Comparison of ENCODE assay signal across 9 mouse cellular contexts in genomic region chr1:133918088-133918470, GRCm38 (mm10). TPM values are rescaled to one million over a fixed set of nuclear protein-coding genes. Genes with fewer than 3 reads are reported as not detected.
A peak's percentile ranks its signal among the peaks of the same experiment; 100 is the strongest.
DNase-seq lines count a peak whose midpoint lies in the region; ATAC-seq and TF ChIP-seq lines count a peak whose summit lies in the region.
"Had no signal": no experiment of that assay in that cellular context is flagged by ENCODE, and none has a peak within 500 bp of the region (broad histone marks: within the 10 kb centered on the region; RNA-seq: fewer than 3 reads in every experiment).

No protein-coding gene starts in this region.

- H3K27me3 ChIP-seq in intestine, embryonic 14.5 days (replicated peaks; ENCODE audit: control insufficient read depth, insufficient read depth, low read length): no peaks in the 10 kb centered on the region
- no peaks in the 10 kb centered on the region; the same call in 1 of the 2 replicates for H3K27me3 ChIP-seq in intestine, postnatal 0 days (replicated peaks; ENCODE audit: control insufficient read depth, insufficient read depth, low read length)
- no peaks in the 10 kb centered on the region for H3K27me3 ChIP-seq in embryonic facial prominence, embryonic 12.5 days
- no peaks in the 10 kb centered on the region for H3K27me3 ChIP-seq in hindbrain, postnatal 0 days (ENCODE audit: insufficient read depth, low read length)
- no peaks in the 10 kb centered on the region for H3K27me3 ChIP-seq in midbrain, embryonic 15.5 days (replicated peaks)

- H3K36me3 ChIP-seq in intestine, embryonic 14.5 days (ENCODE audit: control insufficient read depth, insufficient read depth, low read length): no peaks in the 10 kb centered on the region
- H3K36me3 ChIP-seq in intestine, postnatal 0 days (ENCODE audit: control insufficient read depth, insufficient read depth): no peaks in the 10 kb centered on the region
- H3K36me3 ChIP-seq in embryonic facial prominence, embryonic 12.5 days: no peaks in the 10 kb centered on the region
- no peaks in the 10 kb centered on the region for H3K36me3 ChIP-seq in hindbrain, postnatal 0 days (ENCODE audit: insufficient read depth, low read length)
- no peaks in the 10 kb centered on the region for H3K36me3 ChIP-seq in midbrain, embryonic 15.5 days (replicated peaks)
- H3K36me3 ChIP-seq: liver, embryonic 13.5 days had no signal

- H3K4me1 ChIP-seq in intestine, embryonic 14.5 days (replicated peaks; ENCODE audit: control insufficient read depth, insufficient read depth, low read length): peaks cover 43% of the 10 kb centered on the region
- H3K4me1 ChIP-seq in intestine, postnatal 0 days (replicated peaks; ENCODE audit: control insufficient read depth, insufficient read depth, low read length): peaks cover 20% of the 10 kb centered on the region; the same call in 1 of the 2 replicates
- peaks cover 29% of the 10 kb centered on the region for H3K4me1 ChIP-seq in embryonic facial prominence, embryonic 12.5 days
- peaks cover 12% of the 10 kb centered on the region; the same call in 1 of the 2 replicates for H3K4me1 ChIP-seq in hindbrain, postnatal 0 days (ENCODE audit: insufficient read depth, low read length)
- peaks cover 18% of the 10 kb centered on the region for H3K4me1 ChIP-seq in midbrain, embryonic 15.5 days

- H3K4me3 ChIP-seq in intestine, embryonic 14.5 days (ENCODE audit: low read depth, low read length): no peak overlapping the region
- H3K4me3 ChIP-seq in intestine, postnatal 0 days (ENCODE audit: low read depth, low read length): no peak overlapping the region
- no peak overlapping the region for H3K4me3 ChIP-seq in embryonic facial prominence, embryonic 12.5 days
- H3K4me3 ChIP-seq in hindbrain, postnatal 0 days (ENCODE audit: low read length): no peak overlapping the region
- H3K4me3 ChIP-seq in midbrain, embryonic 15.5 days: no peak overlapping the region
- H3K4me3 ChIP-seq: liver, embryonic 13.5 days had no signal

- no peaks in the 10 kb centered on the region for H3K9me3 ChIP-seq in intestine, embryonic 14.5 days (ENCODE audit: control insufficient read depth, low read length)
- no peaks in the 10 kb centered on the region for H3K9me3 ChIP-seq in intestine, postnatal 0 days (ENCODE audit: control insufficient read depth)
- H3K9me3 ChIP-seq in embryonic facial prominence, embryonic 12.5 days: no peaks in the 10 kb centered on the region
- no peaks in the 10 kb centered on the region for H3K9me3 ChIP-seq in hindbrain, postnatal 0 days (ENCODE audit: low read length)
- no peaks in the 10 kb centered on the region for H3K9me3 ChIP-seq in midbrain, embryonic 15.5 days
- H3K9me3 ChIP-seq: liver, embryonic 13.5 days had no signal

- no peak overlapping the region for H3K9ac ChIP-seq in intestine, embryonic 14.5 days (ENCODE audit: low read length)
- H3K9ac ChIP-seq in intestine, postnatal 0 days (ENCODE audit: low read depth, low read length): no peak overlapping the region
- H3K9ac ChIP-seq in embryonic facial prominence, embryonic 12.5 days: no peak overlapping the region
- H3K9ac ChIP-seq in hindbrain, postnatal 0 days (replicated peaks; ENCODE audit: low read length): no peak overlapping the region
- no peak overlapping the region for H3K9ac ChIP-seq in midbrain, embryonic 15.5 days
- H3K9ac ChIP-seq: liver, embryonic 13.5 days had no signal

- peak overlapping the region; percentile 57 for H3K27ac ChIP-seq in intestine, embryonic 14.5 days (ENCODE audit: low read depth)
- no peak overlapping the region for H3K27ac ChIP-seq in intestine, postnatal 0 days (ENCODE audit: low read depth, low read length)
- H3K27ac ChIP-seq in embryonic facial prominence, embryonic 12.5 days: 0 out of 2 replicates have a peak overlapping the region, but pooled peaks have one; percentile 26
- peak overlapping the region; percentile 54 for H3K27ac ChIP-seq in hindbrain, postnatal 0 days
- peak overlapping the region; percentile 26; the same call in 1 of the 2 replicates for H3K27ac ChIP-seq in midbrain, embryonic 15.5 days
- H3K27ac ChIP-seq: liver, embryonic 13.5 days had no signal

- WGBS in intestine, embryonic 14.5 days: 53% methylated on average over 6 of the region's 6 CpGs
- 59% methylated on average over 6 of the region's 6 CpGs for WGBS in intestine, postnatal 0 days
- 50% methylated on average over 6 of the region's 6 CpGs for WGBS in embryonic facial prominence, embryonic 12.5 days
- WGBS in hindbrain, postnatal 0 days: 43% methylated on average over 6 of the region's 6 CpGs
- 39% methylated on average over 6 of the region's 6 CpGs for WGBS in midbrain, embryonic 15.5 days

- TF ChIP-seq CTCF in intestine, postnatal 0 days (IDR thresholded peaks at IDR 0.05; ENCODE audit: low read depth): no peak
- TF ChIP-seq CTCF in hindbrain, postnatal 0 days (IDR thresholded peaks at IDR 0.05; ENCODE audit: low read depth): no peak

- no peak for DNase-seq in intestine, embryonic 14.5 days (ENCODE audit: low spot score)
- DNase-seq in hindbrain, postnatal 0 days (ENCODE audit: low spot score): no peak
- no peak for DNase-seq in layer of hippocampus, adult 18-20 months (ENCODE audit: low spot score in 2 of 2)
- DNase-seq in thymus, adult 18-20 months: no peak
- no peak for DNase-seq in urinary bladder, postnatal 4 days (ENCODE audit: low spot score in 2 of 2)
- DNase-seq: liver, embryonic 13.5 days had no signal

- no peak overlapping the region for H3K4me2 ChIP-seq in intestine, embryonic 14.5 days (ENCODE audit: low read length)
- no peak overlapping the region for H3K4me2 ChIP-seq in intestine, postnatal 0 days (replicated peaks; ENCODE audit: low read depth)
- H3K4me2 ChIP-seq in embryonic facial prominence, embryonic 12.5 days (replicated peaks): no peak overlapping the region
- peak overlapping the region; percentile 11; the same call in 1 of the 2 replicates for H3K4me2 ChIP-seq in hindbrain, postnatal 0 days (ENCODE audit: low read depth, low read length)
- peak overlapping the region; percentile 22 for H3K4me2 ChIP-seq in midbrain, embryonic 15.5 days
- H3K4me2 ChIP-seq: liver, embryonic 13.5 days had no signal

- no peak for ATAC-seq in intestine, embryonic 14.5 days (replicated peaks; ENCODE audit: low FRiP score, low TSS enrichment, low read depth)
- ATAC-seq in intestine, postnatal 0 days: no peak
- ATAC-seq in embryonic facial prominence, embryonic 12.5 days (ENCODE audit: insufficient number of reproducible peaks, insufficient read depth, low FRiP score, low TSS enrichment): 0 out of 2 replicates have a peak, but pooled peaks have one; percentile 23
- ATAC-seq in hindbrain, postnatal 0 days: no peak
- 0 out of 2 replicates have a peak, but pooled peaks have one; percentile 10 for ATAC-seq in midbrain, embryonic 15.5 days (replicated peaks)

RNA-seq across cellular contexts. Expression of gene Prelp, which starts 3.1 kb away (rescaled TPM):
- polyA plus RNA-seq in intestine, embryonic 14.5 days (2014; fragmentation: Nextera tagmentation; extraction: Ambion mirVana): 1.4 and 1.9 TPM in 2 replicates
- polyA plus RNA-seq in intestine, postnatal 0 days (2015; fragmentation: Nextera tagmentation; extraction: Ambion mirVana): 3.3 and 4.1 TPM in 2 replicates
- polyA plus RNA-seq in embryonic facial prominence, embryonic 12.5 days (2016; fragmentation: Nextera tagmentation; extraction: Ambion mirVana): 1.9 and 2.2 TPM in 2 replicates
- 6.1 and 9.1 TPM in 2 replicates for total RNA-seq in hindbrain, postnatal 0 days (2014; rRNA removed)
- 7.1 and 8.0 TPM in 2 replicates for polyA plus RNA-seq in hindbrain, postnatal 0 days (2015; fragmentation: Nextera tagmentation; extraction: Ambion mirVana)
- 8.4 and 9.5 TPM in 2 replicates for polyA plus RNA-seq in midbrain, embryonic 15.5 days (2015; fragmentation: Nextera tagmentation; extraction: Ambion mirVana)
- 10 to 100 TPM; 18.8 to 25.6 TPM for total RNA-seq in layer of hippocampus, adult 18-20 months (2021)

RNA-seq across cellular contexts. Expression of gene Optc, which starts 10.3 kb away (rescaled TPM):
- polyA plus RNA-seq in intestine, embryonic 14.5 days (2014; fragmentation: Nextera tagmentation; extraction: Ambion mirVana): 1.8 and 2.0 TPM in 2 replicates
- 0.82 and 0.94 TPM in 2 replicates for polyA plus RNA-seq in intestine, postnatal 0 days (2015; fragmentation: Nextera tagmentation; extraction: Ambion mirVana)
- polyA plus RNA-seq in embryonic facial prominence, embryonic 12.5 days (2016; fragmentation: Nextera tagmentation; extraction: Ambion mirVana): 1.1 and 1.3 TPM in 2 replicates
- 8.5 and 10.4 TPM in 2 replicates for total RNA-seq in hindbrain, postnatal 0 days (2014; rRNA removed)
- polyA plus RNA-seq in hindbrain, postnatal 0 days (2015; fragmentation: Nextera tagmentation; extraction: Ambion mirVana): 3.7 and 4.6 TPM in 2 replicates
- 2.8 and 3.7 TPM in 2 replicates for polyA plus RNA-seq in midbrain, embryonic 15.5 days (2015; fragmentation: Nextera tagmentation; extraction: Ambion mirVana)
- total RNA-seq in layer of hippocampus, adult 18-20 months (2021): under 1 TPM; 0.35 to 0.41 TPM

Comparison
In these comparisons a context has a peak if more than half of its experiments do, and no peak if none do; other contexts are left out.
1. ATAC-seq: peak in embryonic facial prominence, embryonic 12.5 days (single experiment) and midbrain, embryonic 15.5 days (single experiment); none in intestine, embryonic 14.5 days (single experiment), intestine, postnatal 0 days (single experiment) and hindbrain, postnatal 0 days (single experiment).
2. H3K4me2 ChIP-seq: peak in hindbrain, postnatal 0 days (single experiment) and midbrain, embryonic 15.5 days (single experiment); none in intestine, embryonic 14.5 days (single experiment), intestine, postnatal 0 days (single experiment) and embryonic facial prominence, embryonic 12.5 days (single experiment).